Mouse (Mus musculus): Measurements from ENCODE around the gene Kcnk10. TPM values are rescaled to one million over a fixed set of nuclear protein-coding genes. Genes with fewer than 3 reads are reported as not detected.

The Kcnk10 gene
- total and polyA plus RNA-seq, 2 experiments from 2014 or later, result 37.4 to 56.6 TPM

DNA sequence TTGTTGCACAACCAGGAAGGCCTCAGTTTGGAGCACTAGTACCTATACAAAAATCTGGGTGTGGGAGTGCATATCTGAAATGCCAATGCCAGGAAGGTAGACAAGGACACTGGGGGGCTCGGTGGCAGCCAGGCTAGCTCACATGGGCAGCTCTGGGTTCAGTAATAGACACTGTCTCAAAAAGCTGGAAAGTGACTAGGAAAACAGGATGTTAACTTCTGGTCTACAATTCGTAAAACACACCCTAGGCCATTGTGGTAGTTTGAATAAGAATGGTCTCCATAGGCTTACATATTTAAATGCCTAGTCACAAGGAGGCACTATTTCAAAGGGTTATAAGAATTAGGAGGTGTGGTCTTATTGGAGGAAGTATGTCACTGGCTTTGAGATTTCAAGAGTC, 12.9 kb upstream of the Kcnk10 start:
- no peak for DNase-seq (ENCODE audit: low spot score)
- no peaks in the 10 kb centered on the region for H3K36me3 ChIP-seq (ENCODE audit: insufficient read depth, low read length)
- H3K9me3 ChIP-seq (ENCODE audit: low read length), result no peaks in the 10 kb centered on the region
- WGBS, result 93% methylated on average over 2 of the region's 2 CpGs
- TF ChIP-seq CTCF (IDR thresholded peaks at IDR 0.05), result no peak
- no peak overlapping the region for H3K9ac ChIP-seq (replicated peaks; ENCODE audit: low read length, poor library complexity, severe bottlenecking)
- H3K4me3 ChIP-seq (ENCODE audit: low read depth, low read length), result no peak overlapping the region
- no peak for ATAC-seq (ENCODE audit: low FRiP score)
- H3K4me2 ChIP-seq (ENCODE audit: low read depth, low read length, poor library complexity, severe bottlenecking), result no peak overlapping the region
- no peaks in the 10 kb centered on the region for H3K27me3 ChIP-seq (ENCODE audit: insufficient read depth, low read length)
- no peak overlapping the region for H3K27ac ChIP-seq (ENCODE audit: low read depth, low read length)
- H3K4me1 ChIP-seq (ENCODE audit: insufficient read depth, low read length), result no peaks in the 10 kb centered on the region

DNA sequence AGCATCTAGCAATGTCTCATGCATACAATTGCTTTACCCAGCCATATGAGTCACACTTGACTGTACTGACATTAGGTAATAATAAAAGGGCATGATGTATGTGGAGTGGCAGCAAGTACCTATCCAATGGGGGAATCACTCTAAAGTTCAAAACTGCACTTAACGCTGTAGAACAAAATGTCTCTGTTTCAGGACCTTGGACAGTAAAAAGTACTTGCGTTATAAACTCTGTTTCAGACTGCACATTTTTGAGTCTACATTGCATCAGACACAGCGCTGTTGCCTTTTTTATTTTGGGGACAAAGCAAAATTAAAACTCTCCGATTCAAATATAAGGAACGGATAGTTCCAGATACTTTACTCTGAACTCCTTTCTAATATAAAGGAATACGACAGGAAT, 10.5 kb upstream of the Kcnk10 start:
- ATAC-seq (ENCODE audit: low FRiP score) (no peak), DNase-seq (ENCODE audit: low spot score) (no peak)
- no peaks in the 10 kb centered on the region for H3K4me1 ChIP-seq (ENCODE audit: insufficient read depth, low read length)
- H3K9me3 ChIP-seq (ENCODE audit: low read length), result no peaks in the 10 kb centered on the region
- H3K36me3 ChIP-seq (ENCODE audit: insufficient read depth, low read length), result no peaks in the 10 kb centered on the region
- H3K27me3 ChIP-seq (ENCODE audit: insufficient read depth, low read length), result no peaks in the 10 kb centered on the region
- no peak overlapping the region for H3K4me2 ChIP-seq (ENCODE audit: low read depth, low read length, poor library complexity, severe bottlenecking)
- no peak overlapping the region for H3K9ac ChIP-seq (replicated peaks; ENCODE audit: low read length, poor library complexity, severe bottlenecking)
- H3K4me3 ChIP-seq (ENCODE audit: low read depth, low read length), result no peak overlapping the region
- TF ChIP-seq CTCF (IDR thresholded peaks at IDR 0.05), result no peak
- no peak overlapping the region for H3K27ac ChIP-seq (ENCODE audit: low read depth, low read length)
- 69% methylated on average over 6 of the region's 6 CpGs for WGBS

- Histone ChIP-seq H3K4me1 (ENCODE audit: insufficient read depth, low read length) (no peaks in the 10 kb centered on the region), H3K4me2 (ENCODE audit: low read depth, low read length, poor library complexity, severe bottlenecking) (no peak overlapping the region), H3K9ac (replicated peaks; ENCODE audit: low read length, poor library complexity, severe bottlenecking) (no peak overlapping the region), H3K27ac (ENCODE audit: low read depth, low read length) (no peak overlapping the region), H3K9me3 (ENCODE audit: low read length) (no peaks in the 10 kb centered on the region), H3K4me3 (ENCODE audit: low read depth, low read length) (no peak overlapping the region), H3K27me3 (ENCODE audit: insufficient read depth, low read length) (no peaks in the 10 kb centered on the region), H3K36me3 (ENCODE audit: insufficient read depth, low read length) (no peaks in the 10 kb centered on the region)
- WGBS, result 36% methylated on average over 3 of the region's 3 CpGs
- TF ChIP-seq CTCF (IDR thresholded peaks at IDR 0.05), result peak; percentile 62
- DNase-seq (ENCODE audit: low spot score) (peak; percentile 54), ATAC-seq (ENCODE audit: low FRiP score) (no peak)
Measured at GRCm38 (mm10) chr12:98585302-98585701, 7.2 kb upstream of the Kcnk10 start.

DNA sequence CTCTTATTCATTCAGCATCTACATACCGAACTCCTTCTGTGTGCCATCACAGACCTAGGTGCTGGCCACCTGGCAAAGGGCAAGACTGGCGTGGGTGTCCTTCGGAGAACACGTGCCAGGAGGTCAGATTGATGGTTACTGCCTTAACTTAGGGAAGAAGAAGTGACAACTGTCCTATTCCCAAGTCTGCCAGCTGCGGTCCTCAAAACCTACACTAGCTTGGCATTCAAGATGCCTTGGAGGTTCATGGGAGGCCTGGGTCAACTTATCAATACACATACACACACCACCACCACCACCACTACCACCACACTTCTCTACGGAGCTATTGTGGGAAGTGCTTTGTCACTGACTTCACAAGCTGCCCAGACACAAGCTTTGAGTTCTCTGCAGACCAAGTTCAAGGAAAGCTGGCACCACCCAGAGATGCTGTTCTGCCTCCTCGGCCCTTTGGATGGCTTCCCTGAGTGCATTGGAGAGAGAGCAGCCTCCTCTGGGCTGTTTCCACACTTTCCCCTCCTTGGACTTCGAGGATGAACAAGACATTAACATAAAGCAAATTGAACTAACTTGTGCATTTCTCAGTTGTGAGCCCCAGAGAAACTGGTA, 2.1 kb downstream of the Kcnk10 start:
- Histone ChIP-seq H3K9ac (replicated peaks; ENCODE audit: low read length, poor library complexity, severe bottlenecking) (0 out of 2 replicates have a peak overlapping the region, but pooled peaks have one; percentile 89), H3K27ac (ENCODE audit: low read depth, low read length) (no peak overlapping the region), H3K4me1 (ENCODE audit: insufficient read depth, low read length) (peaks cover 18% of the 10 kb centered on the region; the same call in 1 of the 2 replicates)

GRCm38 (mm10) chr12:98575195-98575887, 2.8 kb downstream of the Kcnk10 start:
- ATAC-seq (ENCODE audit: low FRiP score) (peak; percentile 4; the same call in 1 of the 2 replicates), DNase-seq (ENCODE audit: low spot score) (peak; percentile 22)
- no peak for TF ChIP-seq CTCF (IDR thresholded peaks at IDR 0.05)
- no peaks in the 10 kb centered on the region for H3K36me3 ChIP-seq (ENCODE audit: insufficient read depth, low read length)
- WGBS, result 3% methylated on average over 16 of the region's 17 CpGs
- H3K27me3 ChIP-seq (ENCODE audit: insufficient read depth, low read length), result no peaks in the 10 kb centered on the region
- peak overlapping the region; percentile 76 for H3K4me2 ChIP-seq (ENCODE audit: low read depth, low read length, poor library complexity, severe bottlenecking)
- no peaks in the 10 kb centered on the region for H3K9me3 ChIP-seq (ENCODE audit: low read length)
- peak overlapping the region; percentile 89 for H3K9ac ChIP-seq (replicated peaks; ENCODE audit: low read length, poor library complexity, severe bottlenecking)
- H3K4me1 ChIP-seq (ENCODE audit: insufficient read depth, low read length), result peaks cover 25% of the 10 kb centered on the region; the same call in 1 of the 2 replicates
- peak overlapping the region; percentile 74 for H3K4me3 ChIP-seq (ENCODE audit: low read depth, low read length)
- H3K27ac ChIP-seq (ENCODE audit: low read depth, low read length), result peak overlapping the region; percentile 97

More for the DNA sequence above, 2.1 kb downstream of the Kcnk10 start:
- DNase-seq (ENCODE audit: low spot score) (no peak), ATAC-seq (ENCODE audit: low FRiP score) (no peak)
- Histone ChIP-seq H3K36me3 (ENCODE audit: insufficient read depth, low read length) (no peaks in the 10 kb centered on the region), H3K9me3 (ENCODE audit: low read length) (no peaks in the 10 kb centered on the region), H3K4me3 (ENCODE audit: low read depth, low read length) (peak overlapping the region; percentile 74; the same call in 1 of the 2 replicates), H3K27me3 (ENCODE audit: insufficient read depth, low read length) (no peaks in the 10 kb centered on the region), H3K4me2 (ENCODE audit: low read depth, low read length, poor library complexity, severe bottlenecking) (peak overlapping the region; percentile 76)
- no peak for TF ChIP-seq CTCF (IDR thresholded peaks at IDR 0.05)
- WGBS, result 65% methylated on average over 8 of the region's 8 CpGs
